Mouse (Mus musculus): ENCODE results near the gene Timp4. TPM values are rescaled to one million over a fixed set of nuclear protein-coding genes. Genes with fewer than 3 reads are reported as not detected.
A peak's percentile ranks its signal among the peaks of the same experiment; 100 is the strongest.

The Timp4 gene
- polyA plus RNA-seq (2014; fragmentation: Nextera tagmentation; extraction: Ambion mirVana): 1.5 and 2.0 TPM in 2 replicates

GRCm38 (mm10) chr6:115252099-115252873, at the start of gene Timp4:
Timp4 (minus strand) TSS chr6:115252205.
- H3K4me3 ChIP-seq (ENCODE audit: low read depth, low read length): no peak within 1 kb of the TSS
- no peak within 1 kb of the TSS for H3K4me2 ChIP-seq (ENCODE audit: low read length)
- H3K27me3 ChIP-seq (replicated peaks; ENCODE audit: control insufficient read depth, insufficient read depth, low read length): no peaks in the 10 kb centered on the region
- H3K27ac ChIP-seq (ENCODE audit: low read depth, low read length): no peak within 1 kb of the TSS
- peak; percentile 10 for DNase-seq (ENCODE audit: low spot score)
- H3K9me3 ChIP-seq (replicated peaks; ENCODE audit: control insufficient read depth, low read length): no peaks in the 10 kb centered on the region
- ATAC-seq: no peak
- H3K36me3 ChIP-seq (ENCODE audit: control insufficient read depth, insufficient read depth, low read length): no peaks in the 10 kb centered on the region
- H3K4me1 ChIP-seq (ENCODE audit: control insufficient read depth, insufficient read depth, low read length): 0 out of 2 replicates have a peak, but pooled peaks cover 7% of the 10 kb centered on the region
- H3K9ac ChIP-seq (ENCODE audit: low read length): peak within 1 kb of the TSS; percentile 21
- WGBS: 23% methylated on average over 6 of the region's 10 CpGs

GRCm38 (mm10) chr6:115293877-115294276, 41.9 kb upstream of the Timp4 start:
- Histone ChIP-seq H3K9me3 (replicated peaks; ENCODE audit: control insufficient read depth, low read length) (no peaks in the 10 kb centered on the region), H3K36me3 (ENCODE audit: control insufficient read depth, insufficient read depth, low read length) (no peaks in the 10 kb centered on the region), H3K27me3 (replicated peaks; ENCODE audit: control insufficient read depth, insufficient read depth, low read length) (no peaks in the 10 kb centered on the region), H3K9ac (ENCODE audit: low read length) (no peak overlapping the region), H3K4me3 (ENCODE audit: low read depth, low read length) (no peak overlapping the region), H3K27ac (ENCODE audit: low read depth, low read length) (no peak overlapping the region), H3K4me2 (ENCODE audit: low read length) (no peak overlapping the region), H3K4me1 (ENCODE audit: control insufficient read depth, insufficient read depth, low read length) (no peaks in the 10 kb centered on the region)
- WGBS: 69% methylated on average over 2 of the region's 2 CpGs
- no peak for ATAC-seq
- DNase-seq (ENCODE audit: low spot score): no peak

GRCm38 (mm10) chr6:115292621-115293020, 40.6 kb upstream of the Timp4 start:
- H3K4me2 ChIP-seq (ENCODE audit: low read length): no peak overlapping the region
- no peaks in the 10 kb centered on the region for H3K27me3 ChIP-seq (replicated peaks; ENCODE audit: control insufficient read depth, insufficient read depth, low read length)
- no peak for ATAC-seq
- H3K9me3 ChIP-seq (replicated peaks; ENCODE audit: control insufficient read depth, low read length): no peaks in the 10 kb centered on the region
- no peaks in the 10 kb centered on the region for H3K4me1 ChIP-seq (ENCODE audit: control insufficient read depth, insufficient read depth, low read length)
- H3K36me3 ChIP-seq (ENCODE audit: control insufficient read depth, insufficient read depth, low read length): no peaks in the 10 kb centered on the region
- 52% methylated on average over 6 of the region's 6 CpGs for WGBS
- H3K9ac ChIP-seq (ENCODE audit: low read length): no peak overlapping the region
- DNase-seq (ENCODE audit: low spot score): no peak
- no peak overlapping the region for H3K27ac ChIP-seq (ENCODE audit: low read depth, low read length)
- no peak overlapping the region for H3K4me3 ChIP-seq (ENCODE audit: low read depth, low read length)

- H3K9me3 ChIP-seq (replicated peaks; ENCODE audit: control insufficient read depth, low read length): no peaks in the 10 kb centered on the region
- H3K27me3 ChIP-seq (replicated peaks; ENCODE audit: control insufficient read depth, insufficient read depth, low read length): no peaks in the 10 kb centered on the region
- no peak overlapping the region for H3K9ac ChIP-seq (ENCODE audit: low read length)
- DNase-seq (ENCODE audit: low spot score) (no peak), ATAC-seq (no peak)
- H3K27ac ChIP-seq (ENCODE audit: low read depth, low read length): no peak overlapping the region
- WGBS: 87% methylated on average over 6 of the region's 6 CpGs
- H3K4me2 ChIP-seq (ENCODE audit: low read length): no peak overlapping the region
- no peak overlapping the region for H3K4me3 ChIP-seq (ENCODE audit: low read depth, low read length)
- H3K4me1 ChIP-seq (ENCODE audit: control insufficient read depth, insufficient read depth, low read length): no peaks in the 10 kb centered on the region
- no peaks in the 10 kb centered on the region for H3K36me3 ChIP-seq (ENCODE audit: control insufficient read depth, insufficient read depth, low read length)
These were observed 39.8 kb upstream of the Timp4 start for GRCm38 (mm10) chr6:115291823-115292222.

- H3K4me2 ChIP-seq (ENCODE audit: low read length): no peak overlapping the region
- H3K27me3 ChIP-seq (replicated peaks; ENCODE audit: control insufficient read depth, insufficient read depth, low read length): no peaks in the 10 kb centered on the region
- no peak overlapping the region for H3K4me3 ChIP-seq (ENCODE audit: low read depth, low read length)
- H3K9ac ChIP-seq (ENCODE audit: low read length): no peak overlapping the region
- H3K4me1 ChIP-seq (ENCODE audit: control insufficient read depth, insufficient read depth, low read length): no peaks in the 10 kb centered on the region
- DNase-seq (ENCODE audit: low spot score) (no peak), ATAC-seq (no peak)
- 92% methylated on average over 2 of the region's 2 CpGs for WGBS
- H3K27ac ChIP-seq (ENCODE audit: low read depth, low read length): no peak overlapping the region
- H3K9me3 ChIP-seq (replicated peaks; ENCODE audit: control insufficient read depth, low read length): no peaks in the 10 kb centered on the region
- H3K36me3 ChIP-seq (ENCODE audit: control insufficient read depth, insufficient read depth, low read length): no peaks in the 10 kb centered on the region
These were observed 39.1 kb upstream of the Timp4 start for GRCm38 (mm10) chr6:115291068-115291467.

GRCm38 (mm10) chr6:115290561-115290960, 38.6 kb upstream of the Timp4 start:
- H3K4me2 ChIP-seq (ENCODE audit: low read length): no peak overlapping the region
- no peaks in the 10 kb centered on the region for H3K9me3 ChIP-seq (replicated peaks; ENCODE audit: control insufficient read depth, low read length)
- no peak overlapping the region for H3K4me3 ChIP-seq (ENCODE audit: low read depth, low read length)
- whole genome bisulfite sequencing: 81% methylated on average over 5 of the region's 5 CpGs
- H3K27me3 ChIP-seq (replicated peaks; ENCODE audit: control insufficient read depth, insufficient read depth, low read length): no peaks in the 10 kb centered on the region
- no peak overlapping the region for H3K27ac ChIP-seq (ENCODE audit: low read depth, low read length)
- DNase-seq (ENCODE audit: low spot score): no peak
- ATAC-seq: no peak
- H3K9ac ChIP-seq (ENCODE audit: low read length): no peak overlapping the region
- no peaks in the 10 kb centered on the region for H3K4me1 ChIP-seq (ENCODE audit: control insufficient read depth, insufficient read depth, low read length)
- no peaks in the 10 kb centered on the region for H3K36me3 ChIP-seq (ENCODE audit: control insufficient read depth, insufficient read depth, low read length)

- Histone ChIP-seq H3K9ac (ENCODE audit: low read length) (no peak overlapping the region), H3K27ac (ENCODE audit: low read depth, low read length) (no peak overlapping the region), H3K36me3 (ENCODE audit: control insufficient read depth, insufficient read depth, low read length) (no peaks in the 10 kb centered on the region), H3K4me2 (ENCODE audit: low read length) (no peak overlapping the region), H3K27me3 (replicated peaks; ENCODE audit: control insufficient read depth, insufficient read depth, low read length) (no peaks in the 10 kb centered on the region), H3K4me3 (ENCODE audit: low read depth, low read length) (no peak overlapping the region), H3K9me3 (replicated peaks; ENCODE audit: control insufficient read depth, low read length) (no peaks in the 10 kb centered on the region), H3K4me1 (ENCODE audit: control insufficient read depth, insufficient read depth, low read length) (no peaks in the 10 kb centered on the region)
- no peak for DNase-seq (ENCODE audit: low spot score)
- no peak for ATAC-seq
- 91% methylated on average over 3 of the region's 3 CpGs for WGBS
These were observed 36.2 kb upstream of the Timp4 start for GRCm38 (mm10) chr6:115288223-115288622.

GRCm38 (mm10) chr6:115286441-115286840, 34.4 kb upstream of the Timp4 start:
- no peak for ATAC-seq
- Histone ChIP-seq H3K4me3 (ENCODE audit: low read depth, low read length) (no peak overlapping the region), H3K27me3 (replicated peaks; ENCODE audit: control insufficient read depth, insufficient read depth, low read length) (no peaks in the 10 kb centered on the region), H3K9me3 (replicated peaks; ENCODE audit: control insufficient read depth, low read length) (no peaks in the 10 kb centered on the region), H3K36me3 (ENCODE audit: control insufficient read depth, insufficient read depth, low read length) (no peaks in the 10 kb centered on the region), H3K4me2 (ENCODE audit: low read length) (no peak overlapping the region), H3K27ac (ENCODE audit: low read depth, low read length) (no peak overlapping the region), H3K9ac (ENCODE audit: low read length) (no peak overlapping the region), H3K4me1 (ENCODE audit: control insufficient read depth, insufficient read depth, low read length) (no peaks in the 10 kb centered on the region)
- WGBS: 90% methylated on average over 6 of the region's 6 CpGs
- DNase-seq (ENCODE audit: low spot score): no peak

- DNase-seq (ENCODE audit: low spot score) (no peak), ATAC-seq (no peak)
- H3K4me2 ChIP-seq (ENCODE audit: low read length): no peak overlapping the region
- no peak overlapping the region for H3K4me3 ChIP-seq (ENCODE audit: low read depth, low read length)
- 91% methylated on average over 2 of the region's 2 CpGs for WGBS
- no peak overlapping the region for H3K27ac ChIP-seq (ENCODE audit: low read depth, low read length)
- no peaks in the 10 kb centered on the region for H3K9me3 ChIP-seq (replicated peaks; ENCODE audit: control insufficient read depth, low read length)
- 0 out of 2 replicates have a peak, but pooled peaks cover 3% of the 10 kb centered on the region for H3K36me3 ChIP-seq (ENCODE audit: control insufficient read depth, insufficient read depth, low read length)
- H3K4me1 ChIP-seq (ENCODE audit: control insufficient read depth, insufficient read depth, low read length): no peaks in the 10 kb centered on the region
- no peaks in the 10 kb centered on the region for H3K27me3 ChIP-seq (replicated peaks; ENCODE audit: control insufficient read depth, insufficient read depth, low read length)
- H3K9ac ChIP-seq (ENCODE audit: low read length): no peak overlapping the region
These were observed 32.1 kb upstream of the Timp4 start for GRCm38 (mm10) chr6:115284153-115284552.
